Mouse (Mus musculus): ENCODE measurements around the gene Tenm3. TPM values are rescaled to one million over a fixed set of nuclear protein-coding genes. Genes with fewer than 3 reads are reported as not detected.

Tenm3 gene
- polyA plus RNA-seq, 1 experiment from 2014 or later, result 48.5 TPM

DNA sequence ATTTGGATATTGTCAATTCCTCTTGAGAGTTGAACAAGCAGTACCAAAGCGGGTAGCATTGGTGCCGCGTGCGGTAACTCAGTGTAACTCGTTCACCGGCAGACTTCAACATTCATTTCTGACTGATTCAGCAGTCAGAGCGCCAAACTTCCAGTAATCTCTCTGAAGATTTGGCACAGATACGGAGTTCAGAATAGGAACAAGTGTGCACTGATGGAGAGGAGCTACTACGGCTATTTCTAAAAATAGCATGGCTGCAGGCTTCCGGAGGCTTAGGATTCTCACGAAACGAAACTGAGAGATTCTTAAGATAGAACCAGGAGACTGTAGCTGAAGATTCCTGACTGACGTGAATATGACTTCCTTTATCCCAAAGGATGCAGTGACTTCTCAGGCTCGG is 332.6 kb downstream of the Tenm3 start:
- no peaks in the 10 kb centered on the region for H3K27me3 ChIP-seq (ENCODE audit: low read depth, poor library complexity, severe bottlenecking)

DNA sequence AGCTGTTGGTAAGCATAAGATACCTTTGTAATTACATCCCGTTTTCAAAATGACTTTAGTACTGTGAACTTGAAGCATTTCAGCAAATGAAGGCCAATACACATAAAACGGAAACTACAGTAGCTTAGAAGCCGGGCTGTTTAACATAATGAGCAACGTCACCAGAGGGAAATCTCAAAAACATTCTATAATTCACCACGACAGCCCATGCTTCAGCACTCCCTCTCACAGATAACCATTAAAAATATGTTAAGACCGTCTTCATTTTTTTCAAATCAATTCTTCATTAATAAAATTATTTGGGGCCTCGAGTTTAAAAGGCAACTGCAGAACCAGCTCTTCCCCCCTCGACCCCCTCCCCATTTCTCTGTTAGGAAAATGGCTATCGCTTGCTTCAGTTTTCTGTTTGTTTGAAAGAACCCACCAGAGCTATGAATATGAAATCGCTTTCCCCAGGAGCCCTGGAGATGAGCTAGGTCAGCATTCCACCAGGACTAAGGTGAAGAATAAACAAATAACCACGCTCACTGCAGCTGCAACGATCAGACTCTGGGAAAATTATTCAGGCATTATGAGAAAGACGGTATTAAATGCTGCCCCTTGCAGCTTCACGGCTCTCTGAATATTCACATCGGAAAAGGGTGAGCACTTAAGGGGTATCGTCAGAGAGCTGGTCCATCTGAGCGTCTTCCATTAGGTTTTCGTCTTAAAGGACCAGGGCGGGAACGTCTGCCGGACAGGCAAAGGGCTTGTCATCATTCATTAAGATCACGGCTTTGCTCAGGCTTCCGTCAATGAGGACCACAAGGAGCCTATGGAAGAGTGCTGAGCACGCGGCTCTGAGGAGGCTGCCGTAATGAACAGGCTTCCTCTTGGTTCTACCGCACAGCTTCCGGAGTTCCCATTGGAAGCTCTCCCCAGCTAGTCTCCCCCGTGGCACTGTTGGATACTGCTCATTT is 334.8 kb downstream of the Tenm3 start:
- no peaks in the 10 kb centered on the region for H3K9me3 ChIP-seq (replicated peaks)
- H3K36me3 ChIP-seq, result peaks cover 9% of the 10 kb centered on the region; the same call in 1 of the 2 replicates
- no peak for DNase-seq (ENCODE audit: low spot score)
- no peaks in the 10 kb centered on the region for H3K27me3 ChIP-seq (ENCODE audit: low read depth, poor library complexity, severe bottlenecking)
- no peak overlapping the region for H3K4me3 ChIP-seq
- WGBS, result 72% methylated on average over 29 of the region's 29 CpGs
- H3K27ac ChIP-seq, result no peak overlapping the region; the same call in 1 of the 2 replicates
- peaks cover 30% of the 10 kb centered on the region for H3K4me1 ChIP-seq

More for the DNA sequence above, 332.6 kb downstream of the Tenm3 start:
- no peak overlapping the region for H3K4me3 ChIP-seq
- no peak for DNase-seq (ENCODE audit: low spot score)
- peaks cover 12% of the 10 kb centered on the region; the same call in 1 of the 2 replicates for H3K36me3 ChIP-seq
- H3K4me1 ChIP-seq, result peaks cover 28% of the 10 kb centered on the region
- H3K27ac ChIP-seq, result no peak overlapping the region
- H3K9me3 ChIP-seq (replicated peaks), result no peaks in the 10 kb centered on the region
- WGBS, result 95% methylated on average over 14 of the region's 14 CpGs

DNA sequence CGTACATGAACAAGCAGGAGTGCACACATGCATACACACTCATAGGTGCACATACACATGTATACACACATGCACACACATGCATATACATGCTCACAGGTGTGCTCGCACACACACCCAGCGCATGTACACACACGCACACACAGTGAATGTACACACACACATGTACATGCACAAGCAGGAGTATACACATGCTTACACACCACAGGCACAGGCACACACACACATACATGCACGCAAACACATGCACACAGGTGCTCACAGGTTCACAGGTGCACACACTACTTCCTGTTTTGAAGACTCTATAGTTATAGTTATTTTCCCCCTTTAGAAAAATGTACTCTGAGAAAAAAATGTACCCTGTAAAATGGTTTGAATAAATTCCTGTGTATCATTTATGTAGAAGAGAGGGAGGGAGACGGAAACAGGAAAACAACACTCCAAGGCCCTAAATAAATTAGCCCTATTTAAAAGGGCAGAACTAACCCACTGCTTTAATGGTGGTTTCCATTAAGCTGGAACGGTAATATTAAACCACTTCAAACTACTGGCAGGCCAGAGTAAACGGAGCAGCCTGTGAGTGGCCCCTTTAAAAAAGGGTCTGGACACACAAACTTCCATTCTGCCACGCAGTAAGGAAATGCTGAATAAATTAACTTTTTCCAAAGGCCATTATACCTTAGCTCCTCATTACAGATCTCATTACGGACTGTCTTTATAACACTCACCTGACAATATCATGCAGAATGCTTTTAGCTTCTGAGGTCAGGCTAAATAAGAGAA is 335.8 kb downstream of the Tenm3 start:
- no peak for DNase-seq (ENCODE audit: low spot score)
- WGBS, result 64% methylated on average over 10 of the region's 10 CpGs
- H3K9me3 ChIP-seq (replicated peaks), result no peaks in the 10 kb centered on the region
- no peak overlapping the region for H3K4me3 ChIP-seq
- no peaks in the 10 kb centered on the region for H3K27me3 ChIP-seq (ENCODE audit: low read depth, poor library complexity, severe bottlenecking)
- peak overlapping the region; percentile 25 for H3K27ac ChIP-seq
- H3K36me3 ChIP-seq, result peaks cover 6% of the 10 kb centered on the region; the same call in 1 of the 2 replicates
- H3K4me1 ChIP-seq, result peaks cover 30% of the 10 kb centered on the region

DNA sequence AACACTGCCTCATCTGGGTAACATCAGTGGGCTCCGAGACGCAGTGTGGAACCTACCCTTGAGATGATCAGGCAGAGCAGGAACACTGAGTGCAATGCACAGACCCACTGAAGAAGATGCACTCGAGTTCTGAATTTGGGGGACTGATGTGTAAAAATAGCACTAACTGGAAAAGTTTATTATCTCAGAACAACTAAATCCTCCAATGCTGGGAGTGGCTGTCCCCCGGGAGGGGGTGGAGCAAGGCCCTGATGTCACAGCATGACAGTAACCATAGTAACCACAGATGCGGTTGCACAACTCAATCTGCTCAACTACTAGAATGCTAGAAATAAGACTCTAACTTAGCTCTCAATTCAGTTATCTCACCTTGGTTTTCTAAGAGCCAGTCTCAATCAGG is 351.3 kb downstream of the Tenm3 start:
- no peaks in the 10 kb centered on the region for H3K9me3 ChIP-seq (replicated peaks)
- H3K4me1 ChIP-seq, result peaks cover 26% of the 10 kb centered on the region
- no peaks in the 10 kb centered on the region for H3K27me3 ChIP-seq (ENCODE audit: low read depth, poor library complexity, severe bottlenecking)
- H3K4me3 ChIP-seq, result no peak overlapping the region
- no peaks in the 10 kb centered on the region; the same call in 1 of the 2 replicates for H3K36me3 ChIP-seq
- no peak overlapping the region for H3K27ac ChIP-seq
- WGBS, result 90% methylated on average over 5 of the region's 5 CpGs
- no peak for DNase-seq (ENCODE audit: low spot score)

DNA sequence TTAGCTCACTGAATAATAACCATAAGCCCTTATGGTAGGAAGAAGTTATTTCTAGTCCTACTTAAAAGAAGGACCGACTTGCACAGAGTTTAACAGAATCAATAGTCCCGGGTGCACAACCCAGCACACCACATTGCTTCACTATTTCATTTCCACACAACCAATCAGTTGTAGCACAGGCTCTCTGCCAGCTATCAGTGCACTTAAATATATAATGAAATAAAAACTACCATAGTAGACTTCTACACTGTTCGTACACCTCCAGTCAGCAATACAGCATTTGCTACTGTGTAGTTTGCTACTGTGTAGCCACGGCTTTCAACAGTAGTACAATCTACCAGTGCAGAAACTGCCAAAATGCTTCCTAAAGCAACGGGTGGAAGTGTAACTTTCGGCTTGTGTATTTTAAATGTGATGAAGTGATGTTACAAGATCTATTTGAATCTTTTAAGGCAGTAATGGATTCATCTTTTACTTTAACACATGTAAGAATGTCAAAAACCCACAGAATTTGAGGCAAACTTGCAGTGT is 353.1 kb downstream of the Tenm3 start:
- H3K27me3 ChIP-seq (ENCODE audit: low read depth, poor library complexity, severe bottlenecking), result no peaks in the 10 kb centered on the region
- H3K4me1 ChIP-seq, result peaks cover 26% of the 10 kb centered on the region
- no peak overlapping the region for H3K27ac ChIP-seq
- 90% methylated on average over 6 of the region's 6 CpGs for WGBS
- no peak overlapping the region for H3K4me3 ChIP-seq
- no peak for DNase-seq (ENCODE audit: low spot score)
- no peaks in the 10 kb centered on the region for H3K9me3 ChIP-seq (replicated peaks)
- peaks cover 6% of the 10 kb centered on the region for H3K36me3 ChIP-seq

DNA sequence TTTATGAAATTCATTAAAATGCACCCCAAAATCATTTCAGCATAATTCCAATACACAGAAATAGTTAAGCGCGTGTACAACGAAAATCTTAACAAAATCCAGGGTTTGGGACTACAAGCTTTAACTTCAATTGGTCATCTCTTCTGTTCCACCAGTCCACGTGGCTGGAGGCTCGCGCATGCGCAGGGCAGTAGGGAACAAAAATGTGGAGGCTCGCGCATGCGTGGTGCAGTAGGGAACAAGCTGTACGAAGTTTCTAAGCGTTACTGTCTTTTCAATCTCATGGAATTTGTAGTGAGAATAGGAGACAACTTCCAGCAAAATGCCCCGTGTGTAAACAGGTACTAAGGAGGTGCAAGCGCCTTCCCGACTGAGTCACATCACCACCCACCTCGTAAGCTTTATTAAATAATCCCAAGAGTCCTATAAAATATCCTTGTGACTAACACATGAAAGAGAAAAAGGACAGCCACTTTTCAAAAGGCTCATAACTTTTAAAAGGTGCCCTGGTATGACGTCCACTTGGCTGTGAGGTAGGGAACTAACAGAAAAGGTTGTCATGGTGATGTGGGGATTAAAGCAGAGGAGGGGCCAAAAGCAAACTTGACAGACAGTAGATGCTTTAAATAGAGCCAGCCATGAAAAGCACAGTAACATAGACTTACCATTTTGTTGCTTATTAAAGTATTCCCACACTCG is 353.7 kb downstream of the Tenm3 start:
- Histone ChIP-seq H3K9me3 (replicated peaks) (no peaks in the 10 kb centered on the region), H3K4me1 (peaks cover 26% of the 10 kb centered on the region), H3K36me3 (peaks cover 6% of the 10 kb centered on the region), H3K27me3 (ENCODE audit: low read depth, poor library complexity, severe bottlenecking) (no peaks in the 10 kb centered on the region), H3K27ac (no peak overlapping the region), H3K4me3 (no peak overlapping the region)
- 81% methylated on average over 18 of the region's 18 CpGs for WGBS
- no peak for DNase-seq (ENCODE audit: low spot score)

DNA sequence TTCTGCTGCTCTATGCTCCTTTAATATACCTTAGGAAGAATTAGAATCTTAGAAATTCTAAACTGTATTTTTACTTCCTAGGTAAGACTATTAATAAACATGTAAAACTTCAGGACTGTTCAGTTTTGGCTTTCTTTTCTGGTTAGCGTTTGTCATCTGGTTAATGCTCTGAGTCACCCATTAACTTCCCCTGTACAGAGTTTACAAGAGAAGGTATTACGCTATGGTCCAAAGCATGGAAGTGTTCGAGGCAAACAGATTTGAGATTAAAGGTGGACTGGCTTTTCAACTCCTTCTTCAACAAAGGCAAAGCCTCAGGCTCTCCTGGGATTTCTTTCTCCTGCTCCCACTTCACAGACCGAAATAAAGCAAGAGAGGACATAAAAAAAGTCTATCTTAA is 354.3 kb downstream of the Tenm3 start:
- H3K27ac ChIP-seq, result no peak overlapping the region
- peaks cover 26% of the 10 kb centered on the region for H3K4me1 ChIP-seq
- no peak overlapping the region for H3K4me3 ChIP-seq
- no peaks in the 10 kb centered on the region for H3K9me3 ChIP-seq (replicated peaks)
- no peaks in the 10 kb centered on the region for H3K27me3 ChIP-seq (ENCODE audit: low read depth, poor library complexity, severe bottlenecking)
- WGBS, result 75% methylated on average over 4 of the region's 4 CpGs
- peaks cover 6% of the 10 kb centered on the region for H3K36me3 ChIP-seq
- no peak for DNase-seq (ENCODE audit: low spot score)

DNA sequence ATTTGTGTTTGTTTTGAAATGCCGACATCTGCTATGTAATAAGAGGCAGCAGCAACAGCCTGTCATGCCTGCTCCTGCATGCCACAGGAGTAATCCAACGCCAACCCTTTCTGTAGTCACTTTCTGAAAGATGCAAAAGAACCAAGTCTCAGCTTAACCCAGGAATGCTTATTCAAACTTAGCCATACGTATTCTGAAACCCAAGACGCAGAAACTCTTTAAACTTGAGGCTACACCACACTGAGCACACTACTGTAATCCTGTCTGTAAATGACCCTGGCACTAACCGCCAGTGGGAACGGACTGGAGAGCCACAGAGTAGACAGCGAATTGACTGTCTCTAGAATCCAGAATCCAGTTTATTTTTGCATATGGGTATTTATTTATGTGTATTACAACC is 354.9 kb downstream of the Tenm3 start:
- WGBS, result 83% methylated on average over 7 of the region's 7 CpGs
- no peak overlapping the region for H3K27ac ChIP-seq

DNA sequence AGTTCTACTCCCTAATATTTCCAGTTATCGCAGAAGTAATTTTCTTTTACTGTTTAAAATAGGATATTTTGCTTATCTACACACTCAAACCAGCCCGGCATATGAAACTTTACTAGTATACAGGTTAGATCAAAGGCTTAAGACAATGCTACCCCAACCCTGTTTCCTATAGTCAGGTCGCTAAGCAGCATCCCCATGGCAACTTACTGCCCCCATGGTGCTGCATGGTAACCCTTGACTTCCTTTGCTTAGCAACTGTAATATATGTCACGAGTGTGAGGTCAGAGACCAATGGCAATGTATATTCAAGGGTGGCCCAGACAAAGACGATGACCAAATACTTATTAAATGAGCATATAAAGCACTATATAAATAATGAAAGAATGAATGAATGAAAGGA is 359.6 kb downstream of the Tenm3 start:
- Histone ChIP-seq H3K4me1 (peaks cover 21% of the 10 kb centered on the region), H3K27ac (no peak overlapping the region), H3K36me3 (peaks cover 27% of the 10 kb centered on the region), H3K9me3 (replicated peaks) (no peaks in the 10 kb centered on the region), H3K27me3 (ENCODE audit: low read depth, poor library complexity, severe bottlenecking) (no peaks in the 10 kb centered on the region), H3K4me3 (no peak overlapping the region)
- 90% methylated on average over 5 of the region's 5 CpGs for WGBS
- DNase-seq (ENCODE audit: low spot score), result no peak

More for the DNA sequence above, 354.9 kb downstream of the Tenm3 start:
- Histone ChIP-seq H3K27me3 (ENCODE audit: low read depth, poor library complexity, severe bottlenecking) (no peaks in the 10 kb centered on the region), H3K4me1 (peaks cover 26% of the 10 kb centered on the region), H3K9me3 (replicated peaks) (no peaks in the 10 kb centered on the region), H3K36me3 (peaks cover 6% of the 10 kb centered on the region), H3K4me3 (no peak overlapping the region)
- DNase-seq (ENCODE audit: low spot score), result no peak

DNA sequence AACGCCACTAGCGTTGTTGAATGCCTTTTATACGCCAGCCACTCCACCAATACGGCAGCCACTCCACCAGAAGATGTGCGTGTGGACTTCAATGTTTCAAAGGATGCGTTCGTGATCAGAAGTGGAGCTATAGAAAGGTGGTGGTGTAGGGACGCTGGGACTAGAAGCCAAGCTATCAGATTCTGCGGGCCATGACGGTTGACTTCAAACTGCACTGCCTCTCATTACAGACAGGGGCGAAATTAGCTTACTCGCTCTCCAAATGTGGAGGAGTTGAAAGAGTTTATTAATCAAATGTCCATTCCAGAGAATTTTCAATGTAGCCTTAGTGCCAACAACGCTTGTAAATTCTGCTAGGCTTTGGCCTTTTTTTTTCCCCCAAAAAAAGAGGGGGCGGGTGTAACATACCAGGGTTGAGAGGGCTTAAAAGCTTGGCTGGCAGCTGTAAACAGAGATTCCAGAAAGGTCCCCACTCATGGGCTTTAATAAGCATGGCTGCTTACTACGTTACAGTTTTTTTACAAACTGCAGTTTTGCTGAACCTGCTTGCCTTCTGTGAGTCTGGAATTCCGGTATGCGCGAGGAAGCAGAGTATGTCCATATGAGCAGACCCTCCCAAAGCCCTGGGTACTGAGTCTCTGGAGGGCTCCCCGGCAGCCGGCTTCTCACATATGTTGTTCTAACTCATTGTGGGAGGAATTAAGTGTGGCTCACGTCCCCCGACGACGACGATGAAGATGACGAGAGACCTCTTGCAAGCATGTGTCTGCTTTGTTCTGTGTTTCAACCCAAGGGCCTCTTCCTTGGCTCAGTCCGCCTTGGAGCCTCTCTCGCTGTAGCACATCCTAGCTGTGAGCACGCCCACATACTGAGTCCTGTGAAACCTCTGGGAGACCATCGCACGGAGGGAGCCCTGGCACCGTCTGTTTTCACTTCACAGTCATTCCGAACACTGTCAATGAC is 361.8 kb downstream of the Tenm3 start:
- peak overlapping the region; percentile 14; the same call in 1 of the 2 replicates for H3K27ac ChIP-seq
- H3K27me3 ChIP-seq (ENCODE audit: low read depth, poor library complexity, severe bottlenecking), result no peaks in the 10 kb centered on the region
- 83% methylated on average over 33 of the region's 33 CpGs for WGBS
- peak; percentile 37 for DNase-seq (ENCODE audit: low spot score)
- peaks cover 27% of the 10 kb centered on the region for H3K36me3 ChIP-seq
- peaks cover 15% of the 10 kb centered on the region for H3K4me1 ChIP-seq
- H3K4me3 ChIP-seq, result no peak overlapping the region
- H3K9me3 ChIP-seq (replicated peaks), result no peaks in the 10 kb centered on the region

DNA sequence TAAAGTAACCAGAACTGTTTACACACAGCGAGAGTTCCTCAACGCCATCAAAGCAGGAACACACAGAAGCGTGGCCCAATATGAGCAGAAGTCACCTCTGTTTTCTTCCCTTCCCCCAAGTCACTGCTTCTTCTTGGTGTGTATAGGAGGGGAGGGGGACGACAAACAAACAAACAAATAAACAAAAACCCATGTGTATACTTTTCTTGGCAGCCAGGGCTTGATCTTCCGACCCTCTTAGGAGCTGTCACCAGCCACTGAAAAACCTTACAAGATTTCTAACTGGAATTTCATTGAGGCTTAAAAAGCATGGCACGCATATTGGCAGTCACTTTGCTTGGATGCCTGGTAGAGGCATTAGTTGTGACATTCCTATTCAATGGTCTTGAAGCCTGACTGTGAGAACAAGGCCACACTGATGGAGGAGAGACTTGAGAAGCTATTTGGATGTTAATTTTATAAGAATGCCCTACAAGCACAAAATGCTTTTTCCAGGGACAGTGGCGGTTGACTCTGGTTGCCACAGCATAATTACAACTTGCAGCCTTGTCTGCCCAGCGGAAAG is 366.3 kb downstream of the Tenm3 start:
- Histone ChIP-seq H3K9me3 (replicated peaks) (no peaks in the 10 kb centered on the region), H3K4me3 (no peak overlapping the region), H3K27me3 (ENCODE audit: low read depth, poor library complexity, severe bottlenecking) (no peaks in the 10 kb centered on the region), H3K27ac (no peak overlapping the region), H3K36me3 (peaks cover 21% of the 10 kb centered on the region), H3K4me1 (peaks cover 6% of the 10 kb centered on the region)
- no peak for DNase-seq (ENCODE audit: low spot score)
- 79% methylated on average over 8 of the region's 8 CpGs for WGBS
